Mouse (Mus musculus) MEL (cell line): Measurements from ENCODE around the gene Abca6. TPM values are rescaled to one million over a fixed set of nuclear protein-coding genes. Genes with fewer than 3 reads are reported as not detected.

Experiments used
- DNase-seq: peaks from one replicate; pipeline ENCODE4 v3.0.0; 2011; ENCODE audit warnings: low read depth, low spot score
- H3K27ac ChIP-seq: 2 replicates; pipeline ENCODE4 v1.5.1; 2012; ENCODE audit warnings: low read depth, mild to moderate bottlenecking, control low read depth, low read length, moderate library complexity; ENCODE audit not compliant: control insufficient read depth
- H3K27me3 ChIP-seq, 2 experiments: fragments of 150-350 bp in 1 of 2; sonication (generic) in 1 of 2; 2 replicates each; pipeline ENCODE4 v1.6.1; 2012; ENCODE audit warnings: low read length in 2 of 2, mild to moderate bottlenecking in 2 of 2, improper control_type of control experiment in 1 of 2, moderate library complexity in 1 of 2; ENCODE audit not compliant: insufficient read depth in 2 of 2, control insufficient read depth in 1 of 2
- H3K36me3 ChIP-seq, 2 experiments: 2 replicates each; pipeline ENCODE4 v1.6.1; 2012 to 2014; ENCODE audit warnings: low read length in 2 of 2, improper control_type of control experiment in 1 of 2, inconsistent platforms in 1 of 2, mild to moderate bottlenecking in 1 of 2; ENCODE audit not compliant: insufficient read depth in 2 of 2, control insufficient read depth in 1 of 2
- H3K4me1 ChIP-seq, 2 experiments: fragments of 150-350 bp in 1 of 2; sonication (generic) in 1 of 2; 2 replicates each; pipeline ENCODE4 v1.6.1; 2012; ENCODE audit warnings: low read length in 2 of 2, improper control_type of control experiment in 1 of 2, mild to moderate bottlenecking in 1 of 2; ENCODE audit not compliant: insufficient read depth in 2 of 2, control insufficient read depth in 1 of 2
- H3K4me3 ChIP-seq, 2 experiments: fragments of 150-350 bp in 1 of 2; sonication (generic) in 1 of 2; 2 replicates each; pipeline ENCODE4 v1.5.1; 2012; ENCODE audit warnings: low read depth in 2 of 2, low read length in 2 of 2, mild to moderate bottlenecking in 2 of 2, moderate library complexity in 2 of 2, control low read depth in 1 of 2, improper control_type of control experiment in 1 of 2; ENCODE audit not compliant: control insufficient read depth in 1 of 2, insufficient read depth in 1 of 2
- H3K79me2 ChIP-seq: 2 replicates; pipeline ENCODE4 v1.6.1; 2012; ENCODE audit warnings: mild to moderate bottlenecking, low read length, moderate library complexity; ENCODE audit not compliant: control insufficient read depth, poor library complexity, insufficient read depth
- H3K9ac ChIP-seq: 2 replicates; pipeline ENCODE4 v1.6.1; 2012; ENCODE audit warnings: low read depth, mild to moderate bottlenecking, control low read depth, low read length, moderate library complexity; ENCODE audit not compliant: control insufficient read depth, poor library complexity, severe bottlenecking
- H3K9me3 ChIP-seq: fragments of 150-350 bp; sonication (generic); replicated peaks from 2 replicates; pipeline ENCODE4 v1.6.1; 2012; ENCODE audit warnings: mild to moderate bottlenecking, low read length, improper control_type of control experiment, moderate library complexity; ENCODE audit not compliant: insufficient read depth
- BHLHE40 ChIP-seq: IDR thresholded peaks from 2 replicates; pipeline ENCODE4 v1.6.1; 2012; ENCODE audit warnings: low read depth, mild to moderate bottlenecking, inconsistent platforms, low read length, improper control_type of control experiment, borderline replicate concordance
- CHD1 ChIP-seq: IDR thresholded peaks from 2 replicates; pipeline ENCODE4 v1.6.1; 2012; ENCODE audit warnings: low read depth, mild to moderate bottlenecking, inconsistent platforms, low read length, improper control_type of control experiment
- E2F4 ChIP-seq: IDR thresholded peaks from 2 replicates; pipeline ENCODE4 v1.6.1; 2011; ENCODE audit warnings: low read depth, low read length, improper control_type of control experiment, borderline replicate concordance
- EP300 ChIP-seq, 2 experiments: IDR thresholded peaks; 2 replicates each; pipeline ENCODE4 v1.6.1; 2011; ENCODE audit warnings: improper control_type of control experiment in 2 of 2, low read length in 2 of 2, low read depth in 1 of 2, mild to moderate bottlenecking in 1 of 2
- ETS1 ChIP-seq: IDR thresholded peaks from 2 replicates; pipeline ENCODE4 v1.6.1; 2012; ENCODE audit warnings: low read depth, mild to moderate bottlenecking, inconsistent platforms, low read length, improper control_type of control experiment, moderate library complexity
- GATA1 ChIP-seq: IDR thresholded peaks from 2 replicates; pipeline ENCODE4 v1.6.1; 2011; ENCODE audit warnings: low read depth, low read length, improper control_type of control experiment
- HCFC1 ChIP-seq: IDR thresholded peaks from 2 replicates; pipeline ENCODE4 v1.6.1; 2012; ENCODE audit warnings: low read depth, mild to moderate bottlenecking, inconsistent platforms, low read length, improper control_type of control experiment, moderate library complexity
- KAT2A ChIP-seq: conservative IDR thresholded peaks from 2 replicates; pipeline ENCODE4 v1.6.1; 2012; ENCODE audit warnings: low read depth, low read length, improper control_type of control experiment, inconsistent platforms
- MAFK ChIP-seq: IDR thresholded peaks from 2 replicates; pipeline ENCODE4 v1.6.1; 2011; ENCODE audit warnings: low read depth, mild to moderate bottlenecking, low read length, improper control_type of control experiment, borderline replicate concordance
- MAX ChIP-seq: IDR thresholded peaks from 2 replicates; pipeline ENCODE4 v1.6.1; 2011; ENCODE audit warnings: low read length, improper control_type of control experiment
- MEF2A ChIP-seq: IDR thresholded peaks from 2 replicates; pipeline ENCODE4 v1.6.1; 2014; ENCODE audit warnings: low read depth, mild to moderate bottlenecking, inconsistent platforms, low read length, improper control_type of control experiment; ENCODE audit not compliant: poor library complexity, insufficient replicate concordance, severe bottlenecking; ENCODE audit errors: extremely low read depth
- MYB ChIP-seq: IDR thresholded peaks from 2 replicates; pipeline ENCODE4 v1.6.1; 2011; ENCODE audit warnings: mild to moderate bottlenecking, low read depth, low read length, improper control_type of control experiment
- MYC ChIP-seq: IDR thresholded peaks from 2 replicates; pipeline ENCODE4 v1.6.1; 2011; ENCODE audit warnings: low read depth, mild to moderate bottlenecking, low read length, improper control_type of control experiment, moderate library complexity
- NRF1 ChIP-seq: IDR thresholded peaks from 2 replicates; pipeline ENCODE4 v1.6.1; 2014; ENCODE audit warnings: low read depth, mild to moderate bottlenecking, inconsistent platforms, low read length, improper control_type of control experiment, moderate library complexity; ENCODE audit not compliant: poor library complexity, insufficient read depth, severe bottlenecking
- POLR2AphosphoS5 ChIP-seq: IDR thresholded peaks from 2 replicates; pipeline ENCODE4 v1.6.1; 2012; ENCODE audit warnings: low read depth, borderline replicate concordance, mild to moderate bottlenecking, inconsistent platforms, low read length, moderate library complexity, mixed read lengths
- SIN3A ChIP-seq: IDR thresholded peaks from 2 replicates; pipeline ENCODE4 v1.6.1; 2012; ENCODE audit warnings: low read length, improper control_type of control experiment, inconsistent platforms
- SMC3 ChIP-seq: IDR thresholded peaks from 2 replicates; pipeline ENCODE4 v1.6.1; 2011; ENCODE audit warnings: low read depth, low read length, improper control_type of control experiment
- TBP ChIP-seq: IDR thresholded peaks from 2 replicates; pipeline ENCODE4 v1.8.0; 2011; ENCODE audit warnings: low read depth, low read length, improper control_type of control experiment
- TCF12 ChIP-seq: IDR thresholded peaks from 2 replicates; pipeline ENCODE4 v1.6.1; 2014; ENCODE audit warnings: low read depth, mild to moderate bottlenecking, inconsistent platforms, low read length, improper control_type of control experiment, moderate library complexity
- USF1 ChIP-seq: IDR thresholded peaks from 2 replicates; pipeline ENCODE4 v1.6.1; 2014; ENCODE audit warnings: low read depth, mild to moderate bottlenecking, inconsistent platforms, low read length, improper control_type of control experiment, moderate library complexity
- USF2 ChIP-seq, 2 experiments: IDR thresholded peaks; 2 replicates each; pipeline ENCODE4 v1.6.1; 2011 to 2012; ENCODE audit warnings: improper control_type of control experiment in 2 of 2, low read length in 2 of 2, borderline replicate concordance in 1 of 2, inconsistent platforms in 1 of 2, low read depth in 1 of 2, mild to moderate bottlenecking in 1 of 2; ENCODE audit not compliant: insufficient read depth in 1 of 2
- ZKSCAN1 ChIP-seq: IDR thresholded peaks from 2 replicates; pipeline ENCODE4 v1.6.1; 2012; ENCODE audit warnings: low read depth, mild to moderate bottlenecking, inconsistent platforms, low read length, improper control_type of control experiment, moderate library complexity
- ZMIZ1 ChIP-seq: IDR thresholded peaks from 2 replicates; pipeline ENCODE4 v1.6.1; 2012; ENCODE audit warnings: low read depth, mild to moderate bottlenecking, inconsistent platforms, low read length, improper control_type of control experiment, moderate library complexity
- polyA plus RNA-seq, 2 experiments: library from polyadenylated mRNA; stranded (reverse) in 1 of 2; unstranded in 1 of 2; fragments of >175 nt in 1 of 2; fragments of >200 nt in 1 of 2; gene quantifications; 2 replicates each; pipeline versions ENCODE4 v1.2.1 to v1.2.4; 2012; ENCODE audit warnings: low replicate concordance in 2 of 2, low read depth in 1 of 2; ENCODE audit not compliant: insufficient read length in 2 of 2, insufficient read depth in 1 of 2, missing spikeins in 1 of 2
- total RNA-seq: library from RNA; depleted of rRNA; stranded (reverse); fragments of 300-350 nt; gene quantifications from 2 replicates; pipeline ENCODE4 v1.2.3, GENCODE M21; 2012

Abca6 gene
- total and polyA plus RNA-seq, 3 experiments, result not detected

DNA sequence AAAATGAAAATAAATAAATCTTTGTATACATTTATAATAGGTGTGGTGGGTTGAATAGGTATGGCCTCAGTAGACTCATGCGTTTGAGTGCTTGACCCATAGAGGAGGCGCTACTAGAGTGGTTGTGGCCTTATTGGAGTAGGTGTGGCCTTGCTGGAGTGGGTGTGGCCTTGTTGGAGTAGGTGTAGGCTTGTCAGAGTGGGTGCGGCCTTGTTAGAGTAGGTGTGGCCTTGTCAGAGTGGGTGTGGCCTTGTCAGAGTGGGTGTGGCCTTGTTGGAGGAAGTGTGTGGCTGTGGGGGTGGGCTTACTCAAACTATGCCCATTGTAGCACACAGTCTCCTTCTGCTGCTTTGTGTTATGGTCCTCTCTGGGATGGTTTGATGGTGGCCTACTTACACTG lies 80.4 kb downstream of the Abca6 start:
- TF ChIP-seq KAT2A (no peak), TBP (no peak), CHD1 (no peak), BHLHE40 (no peak), MAFK (no peak), USF1 (no peak), SIN3A (no peak), GATA1 (no peak), MYC (no peak), ETS1 (no peak), HCFC1 (no peak), E2F4 (no peak), MAX (no peak), MEF2A (no peak), ZMIZ1 (no peak), MYB (no peak), TCF12 (no peak), EP300 (IDR thresholded peaks at IDR 0.05; ENCODE audit: low read depth in 1 of 2, low read length in 2 of 2) (no peak)
- TF ChIP-seq, all 39 proteins: peak for 0
- Histone ChIP-seq H3K79me2 (no peaks in the 10 kb centered on the region), H3K4me3 (no peak overlapping the region), H3K27ac (no peak overlapping the region), H3K27me3 (no peaks in the 10 kb centered on the region; a peak in 1 of 4 replicates), H3K9me3 (no peaks in the 10 kb centered on the region), H3K4me1 (no peaks in the 10 kb centered on the region), H3K9ac (no peak overlapping the region), H3K36me3 (no peaks in the 10 kb centered on the region)
- DNase-seq, result peak; percentile 8

DNA sequence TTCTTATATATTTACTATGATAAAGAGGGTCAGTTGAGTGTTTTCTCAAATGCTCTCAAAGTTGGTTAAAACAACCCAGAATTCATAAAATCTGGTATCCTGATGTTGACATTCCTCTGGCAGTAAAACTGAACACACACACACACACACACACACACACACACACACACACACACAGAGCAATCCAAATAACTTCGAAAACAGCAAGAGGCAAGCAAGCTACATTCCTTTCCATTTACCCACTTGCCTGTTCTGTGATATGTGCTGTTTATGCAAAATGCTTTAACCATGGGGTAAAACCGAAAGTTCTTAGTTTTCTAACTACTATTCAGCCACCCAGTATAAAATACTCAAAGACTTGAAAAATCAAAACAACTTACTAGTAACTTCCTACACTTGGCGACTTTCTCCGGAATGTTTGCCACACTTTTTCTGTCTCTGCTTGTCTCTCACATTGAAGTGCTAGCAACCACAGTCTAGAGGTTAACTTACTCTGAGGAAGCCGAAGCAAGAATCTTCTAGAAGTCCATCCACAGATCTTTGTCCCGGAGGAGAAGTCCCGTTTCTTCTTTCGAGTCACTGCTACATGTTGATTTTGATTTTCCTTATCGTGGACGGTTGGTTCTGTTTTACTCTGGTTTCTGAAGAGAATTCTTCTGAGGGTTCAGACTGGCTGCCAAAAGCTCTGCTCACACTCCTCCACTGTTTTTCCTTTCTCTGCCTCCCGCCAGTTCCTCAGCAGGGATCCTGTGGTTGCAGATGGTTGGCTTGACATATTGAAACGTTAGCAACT lies 83.9 kb downstream of the Abca6 start, which contains the start of gene Abca9:
Abca9 (minus strand) TSS at position 738 of the 793 bp plus-strand sequence.
- H3K27me3 ChIP-seq, result no peaks in the 10 kb centered on the region; a peak in 1 of 4 replicates
- no peak for DNase-seq
- H3K36me3 ChIP-seq, result no peaks in the 10 kb centered on the region
- no peak within 1 kb of the TSS for H3K4me3 ChIP-seq
- no peaks in the 10 kb centered on the region for H3K4me1 ChIP-seq
- TF ChIP-seq E2F4, result no peak
- TF ChIP-seq MYB, result no peak
- TF ChIP-seq SIN3A, result no peak
- TF ChIP-seq POLR2AphosphoS5, result no peak
- TF ChIP-seq KAT2A, result no peak
- TF ChIP-seq ZKSCAN1, result no peak
- no peak for TF ChIP-seq CHD1
- TF ChIP-seq TBP, result no peak
- TF ChIP-seq NRF1, result no peak
- no peak for TF ChIP-seq SMC3
- TF ChIP-seq USF2 (IDR thresholded peaks at IDR 0.05; ENCODE audit: borderline replicate concordance in 1 of 2, insufficient read depth in 1 of 2, low read depth in 1 of 2, low read length in 2 of 2), result no peak
- no peaks in the 10 kb centered on the region for H3K79me2 ChIP-seq
- no peak within 1 kb of the TSS for H3K27ac ChIP-seq
- no peaks in the 10 kb centered on the region for H3K9me3 ChIP-seq
- no peak within 1 kb of the TSS for H3K9ac ChIP-seq
